Mouse (Mus musculus) midbrain, embryonic 10.5 days (tissue): Measurements from ENCODE around the gene Slc2a3. TPM values are rescaled to one million over a fixed set of nuclear protein-coding genes. Genes with fewer than 3 reads are reported as not detected.
A peak's percentile ranks its signal among the peaks of the same experiment; 100 is the strongest.
"Not testable (repeated sequence)": the region's sequence is repeated elsewhere in the genome, so short reads cannot be mapped to it uniquely, and the experiment has no call there.

ENCODE experiments used
- DNase-seq: peaks from one replicate; pipeline ENCODE4 v3.0.0-alpha.2; 2017; ENCODE audit warnings: low spot score
- H3K27ac ChIP-seq: fragments of 300-500 bp; sonication (generic); replicated peaks from 2 replicates; pipeline ENCODE4 v1.5.1; 2016; ENCODE audit warnings: mild to moderate bottlenecking
- H3K27me3 ChIP-seq: fragments of 300-500 bp; sonication (generic); 2 replicates; pipeline ENCODE4 v1.6.1; 2016; ENCODE audit warnings: low read depth, mild to moderate bottlenecking; ENCODE audit not compliant: poor library complexity, severe bottlenecking
- H3K36me3 ChIP-seq: fragments of 300-500 bp; sonication (generic); 2 replicates; pipeline ENCODE4 v1.6.1; 2016; ENCODE audit warnings: mild to moderate bottlenecking, moderate library complexity
- H3K4me1 ChIP-seq: fragments of 300-500 bp; sonication (generic); 2 replicates; pipeline ENCODE4 v1.6.1; 2016
- H3K4me3 ChIP-seq: fragments of 300-500 bp; sonication (generic); 2 replicates; pipeline ENCODE4 v1.5.1; 2016; ENCODE audit warnings: mild to moderate bottlenecking, moderate library complexity
- H3K9me3 ChIP-seq: fragments of 300-500 bp; sonication (generic); replicated peaks from 2 replicates; pipeline ENCODE4 v1.6.1; 2016; ENCODE audit warnings: mild to moderate bottlenecking
- WGBS: fragments of 180-500 bp; shearing (Covaris S2); methylation state at CpG from one replicate; pipeline ENCODE4 v1.1.7; 2016; 5-methylcytosine and 5-hydroxymethylcytosine counted together
- polyA plus RNA-seq: library from polyadenylated mRNA; unstranded; fragments of >200 nt; fragmentation: Nextera tagmentation; extraction: Ambion mirVana; gene quantifications from 2 replicates; pipeline ENCODE4 v1.2.1, GENCODE M21; 2016

The Slc2a3 gene
- polyA plus RNA-seq, 1 experiment from 2014 or later = 63.0 TPM

DNA sequence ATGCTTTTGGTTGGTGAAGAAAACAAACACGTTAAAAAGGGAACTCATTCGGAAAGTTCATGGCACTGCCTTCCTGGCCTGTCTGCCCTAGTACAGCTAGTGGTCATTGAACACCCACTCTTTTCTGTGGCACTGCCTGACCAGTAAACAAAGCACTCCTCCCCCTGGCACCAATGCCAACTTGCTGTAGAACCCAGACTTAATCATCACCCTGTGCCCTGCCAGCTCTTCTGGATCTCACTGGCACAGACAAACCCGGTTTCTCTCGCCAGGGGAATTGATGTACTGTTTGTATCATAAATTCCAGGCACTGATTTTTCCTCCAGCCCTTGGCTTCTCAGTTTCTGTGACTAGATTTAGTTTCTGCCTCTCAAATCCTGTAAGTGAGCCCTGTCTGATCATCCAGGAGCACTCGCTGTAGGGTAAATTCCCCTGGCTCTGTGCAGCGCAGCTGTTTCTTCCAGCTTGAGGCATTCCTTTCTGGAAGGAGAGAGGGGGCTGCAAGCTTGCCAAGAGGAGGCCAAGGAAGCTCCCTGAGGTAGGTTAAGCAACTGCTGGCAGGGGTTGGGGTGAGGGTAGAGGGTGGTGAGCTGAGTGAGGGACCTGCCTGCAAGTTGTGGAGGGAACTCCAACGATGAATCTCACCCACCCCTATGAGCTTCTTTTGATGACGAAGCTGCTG, 6.0 kb downstream of the Slc2a3 start:
- peaks cover 5% of the 10 kb centered on the region for H3K27me3 ChIP-seq
- H3K27ac ChIP-seq = no peak overlapping the region
- DNase-seq = no peak
- WGBS = 82% methylated on average over 8 of the region's 8 CpGs
- no peaks in the 10 kb centered on the region; the same call in 1 of the 2 replicates for H3K9me3 ChIP-seq
- no peaks in the 10 kb centered on the region for H3K4me1 ChIP-seq
- H3K4me3 ChIP-seq = no peak overlapping the region
- no peaks in the 10 kb centered on the region for H3K36me3 ChIP-seq

DNA sequence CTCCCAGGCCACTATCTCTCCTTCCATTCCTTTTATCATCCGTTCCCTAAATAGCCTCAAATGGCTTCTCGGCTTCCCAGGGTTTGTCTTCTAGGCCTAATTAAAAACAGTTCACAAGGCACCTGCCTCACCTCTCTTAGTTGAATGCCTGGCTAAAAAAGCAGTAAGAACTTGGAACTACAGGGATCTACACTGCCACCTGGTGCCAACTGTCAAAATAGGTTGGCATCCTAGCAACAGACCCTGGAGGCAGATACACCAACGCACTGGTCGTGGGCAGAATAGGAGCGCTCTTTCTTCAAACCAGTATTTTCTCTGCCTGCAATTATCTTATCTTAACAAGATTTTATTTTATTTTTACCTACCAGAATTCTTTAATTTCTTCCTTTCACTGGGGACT, 15.2 kb downstream of the Slc2a3 start:
- Histone ChIP-seq H3K36me3 (no peaks in the 10 kb centered on the region), H3K4me1 (no peaks in the 10 kb centered on the region), H3K4me3 (no peak overlapping the region), H3K27me3 (no peaks in the 10 kb centered on the region), H3K27ac (no peak overlapping the region), H3K9me3 (no peaks in the 10 kb centered on the region)
- WGBS = 41% methylated on average over 5 of the region's 5 CpGs
- DNase-seq = peak; percentile 45

DNA sequence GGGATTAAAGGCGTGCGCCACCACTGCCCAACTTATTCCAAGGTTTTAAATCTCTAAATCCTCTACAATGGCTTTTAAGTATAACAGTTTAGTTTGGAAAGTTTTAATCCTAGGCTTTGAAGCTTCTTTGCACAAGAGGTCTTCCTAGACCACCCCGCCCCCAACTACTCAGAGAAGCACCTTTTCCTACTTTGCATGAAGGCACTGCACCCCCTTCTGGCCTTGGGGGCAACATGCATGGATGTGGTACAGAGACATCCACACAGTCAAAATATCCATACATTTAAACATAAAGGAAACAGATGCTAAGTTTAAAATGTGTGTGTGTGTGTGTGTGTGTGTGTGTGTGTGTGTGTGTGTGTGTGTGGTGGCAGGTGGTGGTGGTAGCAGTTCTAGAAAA, 16.6 kb downstream of the Slc2a3 start:
- Histone ChIP-seq H3K4me1 (no peaks in the 10 kb centered on the region), H3K4me3 (no peak overlapping the region), H3K36me3 (no peaks in the 10 kb centered on the region), H3K9me3 (no peaks in the 10 kb centered on the region), H3K27ac (no peak overlapping the region), H3K27me3 (no peaks in the 10 kb centered on the region)
- WGBS = 87% methylated on average over 3 of the region's 3 CpGs
- DNase-seq = no peak

DNA sequence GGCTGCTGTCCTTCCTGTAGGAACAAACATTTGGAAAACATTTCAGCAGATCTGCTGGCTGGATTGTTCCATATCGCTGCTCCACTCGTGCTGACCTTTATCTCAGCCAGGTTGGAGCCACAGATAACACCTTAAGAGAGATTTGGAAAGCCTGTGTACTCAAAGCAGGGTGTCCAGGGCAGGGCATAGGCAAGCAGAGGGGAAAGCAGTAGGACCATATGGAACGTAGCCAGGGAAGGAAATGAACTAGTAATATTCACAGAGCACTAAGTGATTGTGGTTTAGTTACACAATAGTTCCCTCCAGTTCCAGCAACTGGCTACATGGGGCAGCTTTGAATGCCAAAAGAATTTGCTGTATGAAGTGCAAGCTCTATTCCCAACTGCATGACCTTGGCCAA, 19.3 kb downstream of the Slc2a3 start:
- Histone ChIP-seq H3K27ac (no peak overlapping the region), H3K4me3 (no peak overlapping the region), H3K9me3 (no peaks in the 10 kb centered on the region), H3K36me3 (no peaks in the 10 kb centered on the region), H3K27me3 (no peaks in the 10 kb centered on the region), H3K4me1 (no peaks in the 10 kb centered on the region)
- WGBS = 85% methylated on average over 3 of the region's 3 CpGs
- DNase-seq = no peak

DNA sequence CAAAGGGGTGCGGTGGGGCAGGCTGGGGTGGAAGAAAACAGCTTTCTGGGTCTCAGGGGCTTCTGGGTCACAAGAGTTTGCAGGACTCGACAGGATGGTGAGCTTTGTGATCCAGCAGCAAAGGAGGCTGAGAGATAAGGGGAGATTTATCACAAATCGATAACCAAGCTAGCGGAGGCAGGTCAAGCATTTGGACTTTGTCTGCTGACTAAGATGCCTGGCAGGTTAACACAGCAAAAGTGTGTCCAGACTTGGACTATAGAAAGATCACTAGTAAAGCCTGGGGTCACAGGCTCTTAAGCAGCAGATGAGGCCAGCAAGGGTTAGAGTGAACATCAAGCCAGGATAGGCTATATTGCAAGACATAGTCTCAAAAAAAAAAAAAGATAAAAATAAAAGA, 20.3 kb downstream of the Slc2a3 start:
- Histone ChIP-seq H3K9me3 (no peaks in the 10 kb centered on the region), H3K4me3 (no peak overlapping the region), H3K27ac (no peak overlapping the region), H3K36me3 (no peaks in the 10 kb centered on the region), H3K27me3 (no peaks in the 10 kb centered on the region), H3K4me1 (no peaks in the 10 kb centered on the region)
- DNase-seq = no peak
- WGBS = 78% methylated on average over 4 of the region's 4 CpGs

DNA sequence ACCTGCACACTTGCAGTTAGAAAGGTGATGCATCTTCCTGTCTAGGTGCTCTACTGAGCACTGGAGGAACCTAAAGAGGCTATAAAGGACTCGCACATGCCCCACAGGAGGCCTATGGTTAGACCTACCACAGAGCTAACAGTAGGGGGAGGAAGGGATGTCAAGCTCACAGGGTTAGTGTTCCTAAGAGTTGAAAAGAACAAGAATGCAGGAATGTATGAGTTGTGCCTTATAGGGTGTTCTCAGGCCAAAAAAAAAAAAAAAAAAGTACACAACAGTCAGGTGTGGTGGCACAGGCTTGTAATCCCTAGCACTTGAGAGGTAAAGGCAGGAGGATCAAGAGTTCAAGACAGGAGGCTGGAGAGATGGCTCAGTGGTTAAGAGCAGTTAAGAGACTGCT, 21.5 kb downstream of the Slc2a3 start:
- no peaks in the 10 kb centered on the region for H3K36me3 ChIP-seq
- no peaks in the 10 kb centered on the region for H3K4me1 ChIP-seq
- no peak overlapping the region for H3K4me3 ChIP-seq
- H3K27ac ChIP-seq = no peak overlapping the region
- DNase-seq = no peak
- no peaks in the 10 kb centered on the region for H3K27me3 ChIP-seq
- WGBS = 63% methylated on average over 1 of the region's 1 CpGs
- H3K9me3 ChIP-seq = no peaks in the 10 kb centered on the region

DNA sequence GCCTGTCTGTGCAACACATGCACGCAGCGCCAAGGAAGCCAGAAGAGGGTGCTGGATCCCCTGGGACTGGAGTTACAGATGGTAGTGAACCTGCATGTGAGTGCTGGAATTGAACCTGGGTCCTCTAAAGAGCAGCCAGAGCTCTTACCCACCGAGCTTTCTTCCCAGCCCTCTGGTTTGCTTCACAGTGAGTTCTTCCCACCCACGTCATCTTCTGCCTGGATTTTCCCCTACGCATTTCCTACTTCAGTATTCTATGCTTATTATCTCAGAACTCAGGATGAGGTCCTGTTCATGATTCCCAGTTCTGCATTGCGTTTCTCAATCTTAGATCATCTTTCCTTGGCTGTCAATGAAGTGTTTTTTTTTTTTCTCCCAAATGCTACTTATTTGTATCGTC, 25.4 kb downstream of the Slc2a3 start:
- H3K27me3 ChIP-seq = no peaks in the 10 kb centered on the region
- WGBS = 86% methylated on average over 7 of the region's 7 CpGs
- no peaks in the 10 kb centered on the region for H3K36me3 ChIP-seq
- H3K4me3 ChIP-seq = no peak overlapping the region
- no peaks in the 10 kb centered on the region for H3K9me3 ChIP-seq
- no peak overlapping the region for H3K27ac ChIP-seq
- no peaks in the 10 kb centered on the region for H3K4me1 ChIP-seq
- no peak for DNase-seq

DNA sequence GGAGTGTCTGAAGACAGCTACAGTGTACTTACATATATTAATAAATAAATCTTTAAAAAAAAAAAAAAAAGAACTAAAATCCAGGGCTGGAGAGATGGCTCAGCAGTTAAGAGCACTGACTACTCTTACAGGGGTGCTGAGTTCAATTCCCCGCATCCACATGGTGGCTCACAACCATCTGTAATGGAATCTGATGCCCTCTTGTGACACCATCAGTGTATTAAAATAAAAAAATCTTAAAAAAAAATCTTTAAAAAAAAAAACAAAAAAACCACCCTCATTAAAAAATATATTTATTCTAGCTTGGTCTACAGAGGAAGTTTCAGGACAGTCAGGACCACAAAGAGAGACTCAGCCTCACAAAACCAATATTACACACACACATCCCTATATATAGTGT, 27.1 kb downstream of the Slc2a3 start:
- Histone ChIP-seq H3K27ac (no peak overlapping the region), H3K4me3 (no peak overlapping the region), H3K9me3 (no peaks in the 10 kb centered on the region), H3K36me3 (no peaks in the 10 kb centered on the region), H3K4me1 (peaks cover 16% of the 10 kb centered on the region), H3K27me3 (no peaks in the 10 kb centered on the region)
- no peak for DNase-seq
- 100% methylated on average over 1 of the region's 1 CpGs for WGBS

DNA sequence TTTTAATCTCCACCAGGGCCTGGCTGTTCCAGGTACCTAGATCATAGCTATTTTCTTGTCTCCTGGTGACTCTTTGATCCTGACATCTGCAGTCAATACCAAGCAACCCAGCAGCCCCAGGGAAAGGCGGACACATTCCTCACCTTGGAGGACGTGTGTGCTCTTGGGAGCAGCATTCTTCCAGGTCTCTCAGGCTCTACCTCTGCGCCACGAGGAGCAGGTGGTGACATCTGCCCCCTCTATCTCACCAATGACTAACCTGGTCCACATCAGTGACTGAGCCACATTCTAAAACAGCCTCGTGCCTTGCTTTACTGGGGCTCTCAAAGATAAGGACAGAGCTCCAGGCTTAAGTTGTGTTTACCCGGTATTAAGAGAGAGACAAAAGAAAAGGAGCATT, 28.7 kb downstream of the Slc2a3 start:
- DNase-seq = no peak
- H3K9me3 ChIP-seq = no peaks in the 10 kb centered on the region
- H3K27me3 ChIP-seq = no peaks in the 10 kb centered on the region
- no peak overlapping the region for H3K27ac ChIP-seq
- no peak overlapping the region for H3K4me3 ChIP-seq
- peaks cover 28% of the 10 kb centered on the region for H3K4me1 ChIP-seq
- H3K36me3 ChIP-seq = no peaks in the 10 kb centered on the region
- 55% methylated on average over 6 of the region's 6 CpGs for WGBS

DNA sequence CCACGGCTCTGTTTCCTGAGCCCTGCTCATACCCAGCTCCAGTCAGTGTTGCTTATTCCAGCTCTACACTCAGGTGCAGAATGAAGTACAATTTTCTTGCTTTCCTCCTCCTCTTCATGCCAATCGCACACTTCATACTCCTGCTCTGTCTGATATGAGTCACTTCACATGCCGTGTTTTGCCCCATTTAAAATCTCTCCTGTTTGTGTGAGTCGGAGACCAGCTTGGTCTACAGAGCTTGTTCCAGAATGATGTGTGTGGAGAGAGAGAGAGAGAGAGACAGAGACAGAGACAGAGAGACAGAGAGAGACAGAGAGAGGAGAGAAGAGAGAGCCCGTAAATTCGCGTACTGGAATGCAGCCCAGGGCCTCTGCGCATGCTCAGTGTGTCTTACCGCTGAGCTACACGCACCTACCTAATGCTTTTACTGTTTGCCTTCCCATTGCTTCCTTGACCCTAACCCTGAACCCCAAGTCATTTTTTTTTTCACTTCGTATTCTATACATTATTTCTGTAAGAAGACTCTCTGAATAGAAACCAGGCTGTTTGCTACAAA, 30.6 kb downstream of the Slc2a3 start:
- DNase-seq = no peak
- 92% methylated on average over 11 of the region's 11 CpGs for WGBS

DNA sequence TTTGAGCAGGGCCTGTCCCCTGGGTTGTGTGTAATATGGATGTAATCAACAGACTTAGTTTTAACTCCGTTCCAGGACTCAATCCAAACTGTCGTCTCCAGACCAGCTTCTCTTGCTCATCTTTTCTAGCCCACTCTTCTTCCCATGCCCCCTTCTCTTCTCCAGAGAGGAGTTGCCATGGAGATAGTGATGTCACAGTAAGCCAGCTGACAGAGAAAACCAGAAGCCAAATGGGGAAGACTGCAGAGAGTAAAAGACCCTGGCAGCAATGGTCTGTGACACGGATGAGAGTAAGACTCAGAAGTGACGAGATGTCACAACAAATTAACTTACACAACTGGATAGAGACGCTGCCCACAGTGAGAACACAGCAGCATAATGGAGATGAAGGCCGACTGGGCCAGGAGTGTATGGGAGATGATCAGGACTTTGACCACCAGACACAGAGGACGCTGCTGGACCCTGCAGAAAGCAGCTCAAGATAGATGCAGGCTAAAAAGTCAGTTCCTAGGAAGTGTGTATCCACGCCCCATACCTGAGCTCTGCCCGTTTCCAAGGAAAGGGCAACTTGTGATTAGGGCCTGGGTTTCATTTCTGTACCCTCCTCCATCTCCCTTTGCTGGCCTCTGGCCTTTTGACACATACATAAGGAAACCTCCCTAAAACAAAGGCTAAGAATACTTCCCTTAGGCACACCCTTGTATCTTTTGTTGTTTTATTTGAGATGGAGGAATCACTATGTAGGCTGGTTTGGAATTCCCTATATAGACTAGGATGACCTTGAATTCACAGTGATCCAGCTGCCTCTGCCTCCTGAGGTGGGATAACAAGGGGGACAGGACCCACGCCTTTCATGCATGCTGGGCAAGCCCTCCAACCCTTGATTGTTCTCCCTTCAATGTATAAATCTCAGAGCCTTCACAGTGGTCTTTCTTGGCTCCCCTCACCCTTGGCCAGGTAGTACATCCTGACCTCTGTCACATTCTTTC, 31.4 kb downstream of the Slc2a3 start:
- H3K4me3 ChIP-seq = no peak overlapping the region
- H3K27me3 ChIP-seq = no peaks in the 10 kb centered on the region
- H3K4me1 ChIP-seq = peaks cover 48% of the 10 kb centered on the region
- H3K27ac ChIP-seq = no peak overlapping the region
- H3K9me3 ChIP-seq = no peaks in the 10 kb centered on the region
- DNase-seq = peak; percentile 34
- WGBS = 52% methylated on average over 10 of the region's 10 CpGs
- H3K36me3 ChIP-seq = no peaks in the 10 kb centered on the region

More for the DNA sequence above, 30.6 kb downstream of the Slc2a3 start:
- H3K27ac ChIP-seq = no peak overlapping the region
- H3K27me3 ChIP-seq = no peaks in the 10 kb centered on the region
- H3K36me3 ChIP-seq = no peaks in the 10 kb centered on the region
- no peaks in the 10 kb centered on the region for H3K9me3 ChIP-seq
- no peak overlapping the region for H3K4me3 ChIP-seq
- peaks cover 41% of the 10 kb centered on the region for H3K4me1 ChIP-seq

DNA sequence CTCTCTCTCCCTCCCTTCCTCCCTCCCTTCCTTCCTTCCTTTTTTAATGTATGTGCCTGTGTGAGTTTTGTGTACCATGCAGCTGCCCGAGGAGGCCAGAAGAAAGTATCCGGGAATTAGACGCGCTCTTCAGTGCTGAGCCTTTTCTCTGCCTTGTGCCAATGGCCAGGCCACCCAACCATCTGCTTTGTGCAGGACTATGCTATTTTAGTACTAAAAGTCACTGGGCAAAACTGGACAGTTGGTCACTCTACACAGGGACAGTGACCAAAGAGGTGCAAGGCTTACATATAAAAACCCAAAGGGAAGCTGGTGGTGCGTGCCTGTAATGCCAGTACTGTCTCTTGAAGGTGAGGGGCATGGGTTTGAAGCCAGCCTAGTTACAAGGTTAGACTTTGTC, 33.2 kb downstream of the Slc2a3 start:
- H3K4me3 ChIP-seq = no peak overlapping the region

DNA sequence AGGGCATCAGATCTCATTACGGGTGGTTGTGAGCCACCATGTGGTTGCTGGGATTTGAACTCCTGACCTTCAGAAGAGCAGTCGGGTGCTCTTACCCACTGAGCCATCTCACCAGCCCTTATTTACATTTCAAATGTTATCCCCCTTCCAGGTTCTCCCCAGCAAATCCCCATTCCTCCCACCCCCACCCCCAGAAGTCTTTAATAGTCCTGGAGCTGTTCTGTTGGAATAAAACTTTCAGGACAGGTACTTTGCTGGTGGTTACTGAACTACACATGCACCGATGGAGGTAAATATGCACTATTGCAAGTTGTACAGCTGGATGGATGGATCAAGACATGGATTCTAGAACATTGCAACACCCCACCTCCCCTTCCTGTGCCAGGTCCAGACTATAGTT, 34.4 kb downstream of the Slc2a3 start:
- not testable (repeated sequence) for H3K4me3 ChIP-seq, H3K36me3 ChIP-seq, H3K9me3 ChIP-seq, DNase-seq, H3K27ac ChIP-seq
- 57% methylated on average over 3 of the region's 3 CpGs for WGBS
- peaks cover 19% of the 10 kb centered on the region for H3K27me3 ChIP-seq
- H3K4me1 ChIP-seq = peaks cover 70% of the 10 kb centered on the region

More for the DNA sequence above, 33.2 kb downstream of the Slc2a3 start:
- no peak for DNase-seq
- H3K27ac ChIP-seq = peak overlapping the region; percentile 38; the same call in 1 of the 2 replicates
- 60% methylated on average over 5 of the region's 5 CpGs for WGBS
- H3K9me3 ChIP-seq = no peaks in the 10 kb centered on the region
- peaks cover 66% of the 10 kb centered on the region for H3K4me1 ChIP-seq
- no peaks in the 10 kb centered on the region for H3K36me3 ChIP-seq
- H3K27me3 ChIP-seq = peaks cover 8% of the 10 kb centered on the region
